Mouse (Mus musculus): ENCODE measurements around the gene Cntn5.

DNA sequence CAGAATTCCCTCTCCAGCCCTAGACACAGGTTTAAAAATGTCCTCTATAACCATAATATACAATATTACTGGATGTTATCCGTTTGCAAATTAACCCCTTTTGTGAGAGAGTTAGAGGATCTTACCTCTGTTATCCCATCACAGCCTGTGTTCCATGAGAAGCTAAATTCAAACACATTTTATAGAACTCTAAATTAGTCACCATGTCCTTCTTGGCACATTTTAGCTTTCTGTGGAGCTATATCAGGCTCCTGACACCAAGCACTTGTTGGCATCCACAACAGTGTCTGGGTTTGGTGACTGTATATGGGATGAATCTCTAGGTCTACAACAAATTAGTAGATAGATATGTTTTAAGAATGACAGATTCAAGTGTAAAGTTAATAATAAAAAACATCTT, 253.9 kb downstream of the Cntn5 start:
- TF ChIP-seq CTCF (IDR thresholded peaks at IDR 0.05; ENCODE audit: extremely low read depth, insufficient read depth, insufficient read length, insufficient replicate concordance): no peak
- no peak for TF ChIP-seq POLR2A (IDR thresholded peaks at IDR 0.05; ENCODE audit: low read depth, low read length)

Data from spleen, adult 2 months (tissue).